Mouse (Mus musculus): ENCODE measurements around the gene Myl6.

Gene Myl6

GRCm38 (mm10) chr10:128493695-128494666 is at the start of gene Myl6:
Myl6 (minus strand) TSS chr10:128494145.
- DNase-seq: peak; percentile 100

GRCm38 (mm10) chr10:128543100-128543499 is 49.2 kb upstream of the Myl6 start:
- no peak for DNase-seq

- no peak for DNase-seq
Observed at GRCm38 (mm10) chr10:128538340-128538870, 44.5 kb upstream of the Myl6 start.

GRCm38 (mm10) chr10:128536266-128536940 is 42.5 kb upstream of the Myl6 start:
- peak; percentile 92 for DNase-seq

- DNase-seq: no peak
Observed at GRCm38 (mm10) chr10:128535624-128536265, 41.8 kb upstream of the Myl6 start.

- DNase-seq: no peak
Observed at GRCm38 (mm10) chr10:128535206-128535605, 41.3 kb upstream of the Myl6 start.

GRCm38 (mm10) chr10:128526366-128527356 is 32.7 kb upstream of the Myl6 start:
- peak in 1 of 2 experiments; percentile 23 for DNase-seq

- peak; percentile 93 to 95 for DNase-seq
Observed at GRCm38 (mm10) chr10:128525671-128526308, 31.8 kb upstream of the Myl6 start, which contains the start of gene Esyt1. Esyt1 (minus strand) TSS chr10:128525871.

- DNase-seq: peak; percentile 75 to 78
Observed at GRCm38 (mm10) chr10:128524732-128525662, 31.1 kb upstream of the Myl6 start.

- DNase-seq: peak; percentile 50 to 52
Observed at GRCm38 (mm10) chr10:128524111-128524731, 30.3 kb upstream of the Myl6 start.

GRCm38 (mm10) chr10:128522351-128522750 is 28.4 kb upstream of the Myl6 start:
- DNase-seq: no peak

- DNase-seq: no peak
Observed at GRCm38 (mm10) chr10:128520591-128520990, 26.6 kb upstream of the Myl6 start.

GRCm38 (mm10) chr10:128518833-128519232 is 24.9 kb upstream of the Myl6 start:
- DNase-seq: peak; percentile 68 to 75

GRCm38 (mm10) chr10:128516677-128517076 is 22.7 kb upstream of the Myl6 start:
- peak in 1 of 2 experiments; percentile 29 for DNase-seq

GRCm38 (mm10) chr10:128516029-128516428 is 22.1 kb upstream of the Myl6 start:
- DNase-seq: no peak

GRCm38 (mm10) chr10:128515044-128515443 is 21.1 kb upstream of the Myl6 start:
- no peak for DNase-seq

GRCm38 (mm10) chr10:128511761-128512160 is 17.8 kb upstream of the Myl6 start:
- DNase-seq: no peak

- no peak for DNase-seq
Observed at GRCm38 (mm10) chr10:128511189-128511588, 17.2 kb upstream of the Myl6 start.

- no peak for DNase-seq
Observed at GRCm38 (mm10) chr10:128510301-128510700, 16.4 kb upstream of the Myl6 start.

Data from cerebellum, postnatal 10 days (tissue).